Mouse (Mus musculus) CH12.LX (cell line): Measurements from ENCODE around the gene Csmd2. TPM values are rescaled to one million over a fixed set of nuclear protein-coding genes. Genes with fewer than 3 reads are reported as not detected.

Experiments
- DNase-seq: peaks from one replicate; pipeline ENCODE4 v3.0.0-alpha.2; 2013; ENCODE audit errors: extremely low read depth
- H3K27ac ChIP-seq: 2 replicates; pipeline ENCODE4 v1.5.1; 2012; ENCODE audit warnings: low read depth, mild to moderate bottlenecking, control low read depth, moderate library complexity; ENCODE audit not compliant: insufficient read depth
- H3K27me3 ChIP-seq: replicated peaks from 2 replicates; pipeline ENCODE3; 2012; ENCODE audit warnings: inconsistent platforms
- H3K36me3 ChIP-seq, 2 experiments: replicated peaks in 1 of 2; 2 replicates each; pipeline versions ENCODE3 to v1.6.1; 2012; ENCODE audit warnings: inconsistent platforms in 1 of 2, low read length in 1 of 2, mild to moderate bottlenecking in 1 of 2, mixed read lengths in 1 of 2, moderate library complexity in 1 of 2; ENCODE audit not compliant: control insufficient read depth in 1 of 2, insufficient read depth in 1 of 2
- H3K4me1 ChIP-seq, 2 experiments: 2 replicates each; pipeline ENCODE4 v1.6.1; 2012; ENCODE audit warnings: inconsistent platforms in 1 of 2, moderate library complexity in 1 of 2; ENCODE audit not compliant: insufficient read depth in 2 of 2, control insufficient read depth in 1 of 2
- H3K4me2 ChIP-seq: 2 replicates; pipeline ENCODE4 v1.6.1; 2012; ENCODE audit warnings: low read depth, mild to moderate bottlenecking, control low read depth; ENCODE audit not compliant: poor library complexity, insufficient read depth, severe bottlenecking
- H3K4me3 ChIP-seq, 3 experiments: fragments of 150-350 bp in 1 of 3; sonication (generic) in 1 of 3; replicated peaks in 1 of 3; 2 replicates each; pipeline versions ENCODE3 to v1.5.1; 2011 to 2012; ENCODE audit warnings: low read depth in 2 of 3, low read length in 2 of 3, mild to moderate bottlenecking in 2 of 3, moderate library complexity in 2 of 3, control low read depth in 1 of 3, improper control_type of control experiment in 1 of 3, inconsistent platforms in 1 of 3, mixed read lengths in 1 of 3; ENCODE audit not compliant: poor library complexity in 1 of 3
- H3K79me2 ChIP-seq: replicated peaks from 2 replicates; pipeline ENCODE4 v1.6.1; 2012; ENCODE audit warnings: mild to moderate bottlenecking, moderate library complexity; ENCODE audit not compliant: control insufficient read depth, poor library complexity, insufficient read depth, severe bottlenecking; ENCODE audit errors: extremely low read depth
- H3K9ac ChIP-seq: 2 replicates; pipeline ENCODE4 v1.6.1; 2012; ENCODE audit warnings: low read depth, mild to moderate bottlenecking, control low read depth, moderate library complexity; ENCODE audit not compliant: insufficient read depth
- H3K9me3 ChIP-seq: replicated peaks from 2 replicates; pipeline ENCODE3; 2012; ENCODE audit warnings: low read length, inconsistent platforms, mixed read lengths
- CTCF ChIP-seq, 2 experiments: IDR thresholded peaks in 1 of 2; conservative IDR thresholded peaks in 1 of 2; 2 replicates each; pipeline ENCODE4 v1.5.1; 2011 to 2012; ENCODE audit warnings: low read depth in 2 of 2, low read length in 2 of 2, improper control_type of control experiment in 1 of 2, inconsistent platforms in 1 of 2, mild to moderate bottlenecking in 1 of 2, moderate library complexity in 1 of 2
- ELF1 ChIP-seq: IDR thresholded peaks from 2 replicates; pipeline ENCODE4 v1.6.1; 2014; ENCODE audit warnings: low read depth, mild to moderate bottlenecking, inconsistent platforms, low read length, improper control_type of control experiment
- GABPA ChIP-seq: IDR thresholded peaks from 2 replicates; pipeline ENCODE4 v1.6.1; 2012; ENCODE audit warnings: low read depth, low read length, improper control_type of control experiment, inconsistent platforms; ENCODE audit not compliant: insufficient replicate concordance
- JUN ChIP-seq: IDR thresholded peaks from 2 replicates; pipeline ENCODE4 v1.6.1; 2011; ENCODE audit warnings: low read depth, mild to moderate bottlenecking, low read length, improper control_type of control experiment, moderate library complexity; ENCODE audit not compliant: insufficient read depth
- MAX ChIP-seq: IDR thresholded peaks from 2 replicates; pipeline ENCODE4 v1.6.1; 2011; ENCODE audit warnings: low read length, improper control_type of control experiment
- MAZ ChIP-seq: IDR thresholded peaks from 2 replicates; pipeline ENCODE4 v1.6.1; 2012; ENCODE audit warnings: low read depth, mild to moderate bottlenecking, inconsistent platforms, low read length, improper control_type of control experiment, moderate library complexity
- NELFE ChIP-seq: IDR thresholded peaks from 2 replicates; pipeline ENCODE4 v1.6.1; 2011; ENCODE audit warnings: low read depth, low read length, improper control_type of control experiment
- RCOR1 ChIP-seq: conservative IDR thresholded peaks from 2 replicates; pipeline ENCODE4 v1.6.1; 2012; ENCODE audit warnings: low read depth, mild to moderate bottlenecking, inconsistent platforms, low read length, improper control_type of control experiment
- TBP ChIP-seq: conservative IDR thresholded peaks from 2 replicates; pipeline ENCODE4 v1.6.1; 2011; ENCODE audit warnings: low read depth, low read length, improper control_type of control experiment
- TCF12 ChIP-seq: IDR thresholded peaks from 2 replicates; pipeline ENCODE4 v1.6.1; 2014; ENCODE audit warnings: low read depth, mild to moderate bottlenecking, inconsistent platforms, low read length, improper control_type of control experiment
- UBTF ChIP-seq: IDR thresholded peaks from 2 replicates; pipeline ENCODE4 v1.6.1; 2012; ENCODE audit warnings: low read depth, mild to moderate bottlenecking, inconsistent platforms, low read length, improper control_type of control experiment, moderate library complexity
- USF1 ChIP-seq: IDR thresholded peaks from 2 replicates; pipeline ENCODE4 v1.6.1; 2014; ENCODE audit warnings: low read depth, mild to moderate bottlenecking, inconsistent platforms, low read length, improper control_type of control experiment
- USF2 ChIP-seq: conservative IDR thresholded peaks from 2 replicates; pipeline ENCODE4 v1.6.1; 2011; ENCODE audit warnings: low read depth, low read length, improper control_type of control experiment
- ZC3H11A ChIP-seq: IDR thresholded peaks from 2 replicates; pipeline ENCODE4 v1.6.1; 2012; ENCODE audit warnings: low read depth, mild to moderate bottlenecking, inconsistent platforms, low read length, improper control_type of control experiment
- dilution Hi-C: fragments of 300-500 bp; cut with MboI; formaldehyde crosslinking; loops from 2 replicates; pipeline ENCODE4 v1.14.3; 2020; ENCODE audit warnings: low sequenced_read_pairs; ENCODE audit not compliant: extremely low pct_unique_long_range_greater_than_20kb, extremely low pct_ligation_motif_present
- in situ Hi-C: fragments of 300-500 bp; cut with MboI; formaldehyde crosslinking; loops from 3 replicates; pipeline ENCODE4 v1.14.3; 2019; ENCODE audit warnings: low sequenced_read_pairs, low pct_ligation_motif_present, low pct_unique_long_range_greater_than_20kb, mixed read lengths
- polyA plus RNA-seq: library from polyadenylated mRNA; unstranded; fragments of >175 nt; gene quantifications from 2 replicates; pipeline ENCODE4 v1.2.1, GENCODE M21; 2012; ENCODE audit warnings: low read depth; ENCODE audit not compliant: insufficient read length
- total RNA-seq, 2 experiments: library from RNA; depleted of rRNA; stranded (reverse); fragments of 300-350 nt in 1 of 2; fragments of >200 nt in 1 of 2; gene quantifications; 2 replicates each; pipeline ENCODE4 v1.2.3; 2012 to 2014

The Csmd2 gene
- total and polyA plus RNA-seq, 3 experiments, result 0.08 to 0.80 TPM; not detected in 1

- no peak overlapping the region for H3K4me3 ChIP-seq
- H3K79me2 ChIP-seq, result no peaks in the 10 kb centered on the region
- dilution Hi-C loops (no loop called here), in situ Hi-C loops (no loop called here)
- no peak overlapping the region for H3K27ac ChIP-seq
- H3K27me3 ChIP-seq, result peaks cover 6% of the 10 kb centered on the region
- 0 out of 4 replicates have a peak, but pooled peaks cover 0 to under 1% of the 10 kb centered on the region in 2 experiments for H3K4me1 ChIP-seq
- no peaks in the 10 kb centered on the region for H3K9me3 ChIP-seq
- TF ChIP-seq JUN, result no peak
- TF ChIP-seq ELF1, result no peak
- no peak for TF ChIP-seq MAX
- TF ChIP-seq CTCF (conservative IDR thresholded peaks at IDR 0.05 in 1 of 2, IDR thresholded peaks at IDR 0.05 in 1 of 2; ENCODE audit: low read depth in 2 of 2, low read length in 2 of 2), result 0 out of 4 replicates have a peak, but pooled peaks of 1 of the 2 experiments have one; percentile 3
- H3K4me2 ChIP-seq, result no peak overlapping the region
- H3K9ac ChIP-seq, result no peak overlapping the region
- no peak for DNase-seq
- H3K36me3 ChIP-seq, result no peaks in the 10 kb centered on the region
Measured at GRCm38 (mm10) chr4:128484679-128485078, 497.0 kb downstream of the Csmd2 start.

GRCm38 (mm10) chr4:128489521-128490100 lies 502.0 kb downstream of the Csmd2 start:
- Histone ChIP-seq H3K27me3 (peaks cover 2% of the 10 kb centered on the region), H3K27ac (no peak overlapping the region), H3K79me2 (no peaks in the 10 kb centered on the region), H3K4me2 (no peak overlapping the region), H3K4me3 (no peak overlapping the region), H3K4me1 (no peaks in the 10 kb centered on the region), H3K36me3 (no peaks in the 10 kb centered on the region), H3K9me3 (no peaks in the 10 kb centered on the region), H3K9ac (no peak overlapping the region)
- no peak for DNase-seq
- in situ Hi-C loops (no loop called here), dilution Hi-C loops (no loop called here)
- TF ChIP-seq UBTF (no peak), USF2 (no peak), MAZ (no peak), RCOR1 (no peak), TCF12 (no peak), NELFE (no peak), ELF1 (no peak), GABPA (no peak), USF1 (no peak), MAX (no peak), ZC3H11A (no peak), TBP (no peak)
